Mouse (Mus musculus) midbrain, postnatal 0 days (tissue): ENCODE measurements around the gene Adam33. TPM values are rescaled to one million over a fixed set of nuclear protein-coding genes. Genes with fewer than 3 reads are reported as not detected.

Experiments
- ATAC-seq: fragments of 200-750 bp; cut with Nextera tagmentation; 2 replicates; pipeline ENCODE4 v1.8.0; 2017; ENCODE audit warnings: moderate number of reproducible peaks, mild to moderate bottlenecking, moderate TSS enrichment, moderate library complexity; ENCODE audit not compliant: low FRiP score
- DNase-seq: peaks from one replicate; pipeline ENCODE4 v3.0.0-alpha.2; 2015; ENCODE audit warnings: low spot score
- H3K27ac ChIP-seq: fragments of 300-500 bp; sonication (generic); 2 replicates; pipeline ENCODE4 v1.5.1; 2014; ENCODE audit warnings: low read depth, mild to moderate bottlenecking, low read length, mixed read lengths
- H3K27me3 ChIP-seq: fragments of 300-500 bp; sonication (generic); 2 replicates; pipeline ENCODE4 v1.6.1; 2014; ENCODE audit warnings: low read length, control low read depth, mixed read lengths; ENCODE audit not compliant: insufficient read depth
- H3K36me3 ChIP-seq: fragments of 300-500 bp; sonication (generic); 2 replicates; pipeline ENCODE4 v1.6.1; 2014; ENCODE audit warnings: low read length, control low read depth, mixed read lengths; ENCODE audit not compliant: insufficient read depth
- H3K4me1 ChIP-seq: fragments of 300-500 bp; sonication (generic); 2 replicates; pipeline ENCODE4 v1.6.1; 2014; ENCODE audit warnings: mild to moderate bottlenecking, control low read depth, antibody characterized with exemption, low read length, mixed read lengths; ENCODE audit not compliant: insufficient read depth
- H3K4me2 ChIP-seq: fragments of 300-500 bp; sonication (generic); 2 replicates; pipeline ENCODE4 v1.6.1; 2014; ENCODE audit warnings: low read depth, mild to moderate bottlenecking, low read length, mixed read lengths; ENCODE audit not compliant: poor library complexity, severe bottlenecking
- H3K4me3 ChIP-seq: fragments of 300-500 bp; sonication (generic); 2 replicates; pipeline ENCODE4 v1.5.1; 2014; ENCODE audit warnings: low read depth, mild to moderate bottlenecking, low read length, moderate library complexity
- H3K9ac ChIP-seq: fragments of 300-500 bp; sonication (generic); replicated peaks from 2 replicates; pipeline ENCODE4 v1.6.1; 2014; ENCODE audit warnings: mild to moderate bottlenecking, low read length, moderate library complexity, mixed read lengths; ENCODE audit not compliant: poor library complexity, severe bottlenecking
- H3K9me3 ChIP-seq: fragments of 300-500 bp; sonication (generic); 2 replicates; pipeline ENCODE4 v1.6.1; 2016; ENCODE audit warnings: low read length, control low read depth
- CTCF ChIP-seq: IDR thresholded peaks from 2 replicates; pipeline ENCODE4 v1.5.1; 2016; ENCODE audit warnings: antibody characterized with exemption, mild to moderate bottlenecking
- WGBS: fragments of 180-500 bp; shearing (Covaris S2); extraction: QIAGEN DNeasy Blood & Tissue Kit; methylation state at CpG from one replicate; pipeline ENCODE4 v1.1.7; 2014; 5-methylcytosine and 5-hydroxymethylcytosine counted together
- microRNA-seq: library from miRNA; unstranded; fragments of <30 nt; microRNA quantifications from one replicate; pipeline ENCODE4, GENCODE M21; 2016; ENCODE audit warnings: borderline number of aligned reads
- polyA plus RNA-seq: library from polyadenylated mRNA; unstranded; fragments of >200 nt; fragmentation: Nextera tagmentation; extraction: Ambion mirVana; gene quantifications from 2 replicates; pipeline ENCODE4 v1.2.1, GENCODE M21; 2015
- total RNA-seq: library from RNA; depleted of rRNA; stranded (reverse); fragments of >200 nt; gene quantifications from 2 replicates; pipeline ENCODE4 v1.2.3, GENCODE M21; 2014; rRNA removed

Adam33 gene
- total and polyA plus RNA-seq, 2 experiments from 2014 or later = 1.4 to 2.1 TPM

DNA sequence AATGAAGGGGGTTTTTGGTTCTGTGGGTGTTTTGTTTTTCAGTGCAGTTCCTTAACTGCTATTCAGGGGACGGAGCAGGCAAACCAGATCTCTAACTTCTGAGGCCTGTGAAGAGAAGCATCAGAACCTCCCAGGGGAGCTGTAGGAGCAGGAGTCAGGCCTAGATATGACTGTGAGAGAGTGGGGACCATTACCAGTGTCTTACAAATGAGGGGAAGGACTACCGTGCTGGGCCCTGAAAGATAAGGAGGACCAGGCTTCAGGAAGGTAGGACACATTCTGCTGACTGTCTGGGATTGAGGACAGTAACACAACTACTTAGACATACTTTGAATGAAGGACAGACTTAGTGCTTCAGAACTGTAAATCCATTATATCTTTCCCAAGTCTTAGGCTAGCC is 54.5 kb downstream of the Adam33 start:
- TF ChIP-seq CTCF = no peak
- ATAC-seq = no peak
- 95% methylated on average over 2 of the region's 2 CpGs for WGBS
- no peak overlapping the region for H3K4me2 ChIP-seq
- peaks cover 24% of the 10 kb centered on the region for H3K36me3 ChIP-seq
- H3K9ac ChIP-seq = no peak overlapping the region
- no peak for DNase-seq
- H3K27me3 ChIP-seq = no peaks in the 10 kb centered on the region
- H3K27ac ChIP-seq = no peak overlapping the region
- H3K4me1 ChIP-seq = no peaks in the 10 kb centered on the region
- H3K4me3 ChIP-seq = no peak overlapping the region
- no peaks in the 10 kb centered on the region for H3K9me3 ChIP-seq

Small RNA genes within 50 kb of the gene (microRNA-seq; reads per million reads assigned to microRNA genes)
- gene Mir6973b = not detected

Other genes with a start within 250 kb of the Adam33 start
- 112 and 200 TPM in 2 replicates for gene 4930402H24Rik, start 157.4 kb downstream of the Adam33 start, total RNA-seq
- gene 4930402H24Rik, start 157.4 kb downstream of the Adam33 start, polyA plus RNA-seq = 49.5 and 58.1 TPM in 2 replicates
- 84.4 and 93.9 TPM in 2 replicates for gene Atrn, start 157.3 kb downstream of the Adam33 start, total RNA-seq
- 11.8 and 13.5 TPM in 2 replicates for gene Atrn, start 157.3 kb downstream of the Adam33 start, polyA plus RNA-seq
- 56.3 and 68.6 TPM in 2 replicates for gene Gfra4, start 20.7 kb downstream of the Adam33 start, total RNA-seq
- gene Gfra4, start 20.7 kb downstream of the Adam33 start, polyA plus RNA-seq = 57.9 and 62.2 TPM in 2 replicates
- gene Siglec1, start 23.0 kb upstream of the Adam33 start, total RNA-seq = 1.4 and 1.9 TPM in 2 replicates
- gene Siglec1, start 23.0 kb upstream of the Adam33 start, polyA plus RNA-seq = 0.22 and 0.27 TPM in 2 replicates
- 10.1 and 11.1 TPM in 2 replicates for gene Hspa12b, start 63.5 kb upstream of the Adam33 start, total RNA-seq
- gene Hspa12b, start 63.5 kb upstream of the Adam33 start, polyA plus RNA-seq = 2.9 and 3.2 TPM in 2 replicates
- gene Gm11037, start 69.7 kb upstream of the Adam33 start, total RNA-seq = not detected in 2 replicates
- gene Gm11037, start 69.7 kb upstream of the Adam33 start, polyA plus RNA-seq = not detected in 2 replicates
- 44.8 and 89.5 TPM in 2 replicates for gene 1700037H04Rik, start 96.3 kb upstream of the Adam33 start, total RNA-seq
- 59.1 and 60.4 TPM in 2 replicates for gene 1700037H04Rik, start 96.3 kb upstream of the Adam33 start, polyA plus RNA-seq
- gene Cenpb, start 116.3 kb upstream of the Adam33 start, total RNA-seq = 98.2 and 103 TPM in 2 replicates
- 11.7 and 13.1 TPM in 2 replicates for gene Cenpb, start 116.3 kb upstream of the Adam33 start, polyA plus RNA-seq
- 10.0 and 13.1 TPM in 2 replicates for gene Cdc25b, start 123.1 kb upstream of the Adam33 start, total RNA-seq
- gene Cdc25b, start 123.1 kb upstream of the Adam33 start, polyA plus RNA-seq = 14.0 and 15.1 TPM in 2 replicates
- 19.3 and 27.5 TPM in 2 replicates for gene Spef1, start 123.5 kb upstream of the Adam33 start, total RNA-seq
- 9.5 and 10.2 TPM in 2 replicates for gene Spef1, start 123.5 kb upstream of the Adam33 start, polyA plus RNA-seq
- 36.5 and 40.1 TPM in 2 replicates for gene Ap5s1, start 143.3 kb upstream of the Adam33 start, total RNA-seq
- 35.5 and 36.7 TPM in 2 replicates for gene Ap5s1, start 143.3 kb upstream of the Adam33 start, polyA plus RNA-seq
- 6.3 and 10.9 TPM in 2 replicates for gene Mavs, start 170.2 kb upstream of the Adam33 start, total RNA-seq
- gene Mavs, start 170.2 kb upstream of the Adam33 start, polyA plus RNA-seq = 4.0 and 5.0 TPM in 2 replicates
- gene Pank2, start 198.7 kb upstream of the Adam33 start, total RNA-seq = 36.7 and 41.8 TPM in 2 replicates
- gene Pank2, start 198.7 kb upstream of the Adam33 start, polyA plus RNA-seq = 24.0 and 30.8 TPM in 2 replicates